Mouse (Mus musculus): ENCODE data around the gene Kif2a.

DNA sequence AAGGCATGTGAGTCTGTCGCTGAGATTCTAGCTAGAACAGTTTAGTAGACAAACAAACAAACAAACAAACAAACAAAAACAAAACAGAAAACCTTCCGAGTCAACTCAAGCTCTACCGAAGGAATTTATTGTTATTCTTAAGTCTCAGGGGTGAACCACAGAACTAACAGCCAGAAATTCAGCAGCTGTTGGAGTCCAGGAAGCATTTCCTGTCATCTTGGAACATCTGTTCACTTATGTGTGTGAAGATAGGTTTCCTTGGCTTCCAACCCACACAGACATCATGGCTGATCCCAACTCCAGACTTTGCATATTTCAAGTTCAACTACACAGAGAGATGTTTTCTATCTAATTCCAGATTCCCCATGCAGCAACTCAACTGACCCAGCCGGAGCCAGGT is 32.6 kb upstream of the Kif2a start:
- TF ChIP-seq CTCF (IDR thresholded peaks at IDR 0.05; ENCODE audit: borderline replicate concordance, insufficient read depth, low read depth, low read length) = no peak
- no peak for TF ChIP-seq POLR2A (IDR thresholded peaks at IDR 0.05; ENCODE audit: borderline replicate concordance, insufficient read depth, low read length)

All from cerebellum, adult 2 months (tissue).